Mouse (Mus musculus): ENCODE data around the gene Ptger1. TPM values are rescaled to one million over a fixed set of nuclear protein-coding genes. Genes with fewer than 3 reads are reported as not detected.

Ptger1 gene
- polyA plus RNA-seq, 1 experiment from 2014 or later, result 1.5 TPM

GRCm38 (mm10) chr8:83698661-83699453, 32.4 kb downstream of the Ptger1 start, which contains the start of gene Pkn1:
Pkn1 (minus strand) TSS chr8:83699179.
- Histone ChIP-seq H3K27ac (peak within 1 kb of the TSS; percentile 80), H3K27me3 (no peaks in the 10 kb centered on the region), H3K4me2 (peak within 1 kb of the TSS; percentile 93), H3K4me3 (peak within 1 kb of the TSS; percentile 85), H3K9ac (peak within 1 kb of the TSS; percentile 90), H3K9me3 (no peaks in the 10 kb centered on the region), H3K4me1 (peaks cover 43% of the 10 kb centered on the region), H3K36me3 (no peaks in the 10 kb centered on the region)
- peak; percentile 61 for ATAC-seq (ENCODE audit: insufficient number of reproducible peaks, insufficient read depth, low FRiP score, low TSS enrichment, low read depth)
- WGBS, result under 1% methylated on average over 80 of the region's 85 CpGs

GRCm38 (mm10) chr8:83699566-83699965, 33.1 kb downstream of the Ptger1 start:
- peak overlapping the region; percentile 85 for H3K4me3 ChIP-seq
- no peak for ATAC-seq (ENCODE audit: insufficient number of reproducible peaks, insufficient read depth, low FRiP score, low TSS enrichment, low read depth)
- H3K27me3 ChIP-seq, result no peaks in the 10 kb centered on the region
- 13% methylated on average over 9 of the region's 9 CpGs for WGBS
- H3K4me2 ChIP-seq, result peak overlapping the region; percentile 93
- H3K4me1 ChIP-seq, result peaks cover 36% of the 10 kb centered on the region
- peak overlapping the region; percentile 90 for H3K9ac ChIP-seq
- H3K9me3 ChIP-seq, result no peaks in the 10 kb centered on the region
- H3K36me3 ChIP-seq, result no peaks in the 10 kb centered on the region
- peak overlapping the region; percentile 80 for H3K27ac ChIP-seq

GRCm38 (mm10) chr8:83700423-83701085, 34.1 kb downstream of the Ptger1 start:
- Histone ChIP-seq H3K4me3 (no peak overlapping the region), H3K4me1 (peaks cover 36% of the 10 kb centered on the region), H3K4me2 (peak overlapping the region; percentile 93), H3K27me3 (no peaks in the 10 kb centered on the region), H3K27ac (no peak overlapping the region), H3K36me3 (no peaks in the 10 kb centered on the region), H3K9me3 (no peaks in the 10 kb centered on the region), H3K9ac (peak overlapping the region; percentile 3; the same call in 1 of the 2 replicates)
- 54% methylated on average over 9 of the region's 9 CpGs for whole genome bisulfite sequencing
- ATAC-seq (ENCODE audit: insufficient number of reproducible peaks, insufficient read depth, low FRiP score, low TSS enrichment, low read depth), result no peak

- no peaks in the 10 kb centered on the region for H3K36me3 ChIP-seq
- WGBS, result 80% methylated on average over 4 of the region's 4 CpGs
- H3K4me1 ChIP-seq, result peaks cover 18% of the 10 kb centered on the region
- no peak for ATAC-seq (ENCODE audit: insufficient number of reproducible peaks, insufficient read depth, low FRiP score, low TSS enrichment, low read depth)
- H3K27me3 ChIP-seq, result no peaks in the 10 kb centered on the region
- H3K9ac ChIP-seq, result no peak overlapping the region
- no peak overlapping the region for H3K4me3 ChIP-seq
- no peak overlapping the region for H3K4me2 ChIP-seq
- no peaks in the 10 kb centered on the region for H3K9me3 ChIP-seq
- no peak overlapping the region for H3K27ac ChIP-seq
Measured at GRCm38 (mm10) chr8:83703426-83703825, 36.9 kb downstream of the Ptger1 start.

- no peak for ATAC-seq (ENCODE audit: insufficient number of reproducible peaks, insufficient read depth, low FRiP score, low TSS enrichment, low read depth)
- Histone ChIP-seq H3K36me3 (no peaks in the 10 kb centered on the region), H3K4me2 (no peak overlapping the region), H3K27me3 (no peaks in the 10 kb centered on the region), H3K9ac (no peak overlapping the region), H3K9me3 (no peaks in the 10 kb centered on the region), H3K4me3 (no peak overlapping the region), H3K27ac (no peak overlapping the region), H3K4me1 (no peaks in the 10 kb centered on the region)
- whole genome bisulfite sequencing, result 67% methylated on average over 5 of the region's 5 CpGs
Measured at GRCm38 (mm10) chr8:83706411-83706810, 39.9 kb downstream of the Ptger1 start.

GRCm38 (mm10) chr8:83707554-83707953, 41.1 kb downstream of the Ptger1 start:
- ATAC-seq (ENCODE audit: insufficient number of reproducible peaks, insufficient read depth, low FRiP score, low TSS enrichment, low read depth), result no peak

GRCm38 (mm10) chr8:83714676-83715030, 48.2 kb downstream of the Ptger1 start:
- H3K4me1 ChIP-seq, result peaks cover 17% of the 10 kb centered on the region
- H3K27ac ChIP-seq, result peak overlapping the region; percentile 88; the same call in 1 of the 2 replicates
- peaks cover 7% of the 10 kb centered on the region for H3K36me3 ChIP-seq
- no peaks in the 10 kb centered on the region for H3K27me3 ChIP-seq
- H3K9me3 ChIP-seq, result no peaks in the 10 kb centered on the region
- H3K4me2 ChIP-seq, result peak overlapping the region; percentile 53
- peak overlapping the region; percentile 94 for H3K4me3 ChIP-seq
- no peak for ATAC-seq (ENCODE audit: insufficient number of reproducible peaks, insufficient read depth, low FRiP score, low TSS enrichment, low read depth)
- 16% methylated on average over 8 of the region's 8 CpGs for WGBS
- H3K9ac ChIP-seq, result no peak overlapping the region

More at GRCm38 (mm10) chr8:83707554-83707953, 41.1 kb downstream of the Ptger1 start:
- Histone ChIP-seq H3K4me2 (no peak overlapping the region), H3K4me3 (no peak overlapping the region), H3K9ac (no peak overlapping the region), H3K27ac (no peak overlapping the region), H3K9me3 (no peaks in the 10 kb centered on the region), H3K27me3 (no peaks in the 10 kb centered on the region), H3K4me1 (no peaks in the 10 kb centered on the region), H3K36me3 (no peaks in the 10 kb centered on the region)
- WGBS, result 69% methylated on average over 8 of the region's 8 CpGs

- H3K36me3 ChIP-seq, result peaks cover 12% of the 10 kb centered on the region
- peaks cover 17% of the 10 kb centered on the region for H3K4me1 ChIP-seq
- WGBS, result under 1% methylated on average over 63 of the region's 63 CpGs
- H3K4me3 ChIP-seq, result peak within 1 kb of the TSS; percentile 94
- peak; percentile 99 for ATAC-seq (ENCODE audit: insufficient number of reproducible peaks, insufficient read depth, low FRiP score, low TSS enrichment, low read depth)
- no peaks in the 10 kb centered on the region for H3K9me3 ChIP-seq
- H3K9ac ChIP-seq, result peak within 1 kb of the TSS; percentile 83
- H3K27ac ChIP-seq, result peak within 1 kb of the TSS; percentile 88
- H3K4me2 ChIP-seq, result peak within 1 kb of the TSS; percentile 85
- H3K27me3 ChIP-seq, result no peaks in the 10 kb centered on the region
Measured at GRCm38 (mm10) chr8:83715031-83715690, 48.7 kb downstream of the Ptger1 start, which contains the start of gene Ddx39. Ddx39 (plus strand) TSS chr8:83715177.

- H3K27ac ChIP-seq, result peak overlapping the region; percentile 88
- WGBS, result 2% methylated on average over 17 of the region's 17 CpGs
Measured at GRCm38 (mm10) chr8:83715771-83716170, 49.3 kb downstream of the Ptger1 start.

GRCm38 (mm10) chr8:83716563-83716962, 50.1 kb downstream of the Ptger1 start:
- Histone ChIP-seq H3K9me3 (no peaks in the 10 kb centered on the region), H3K4me1 (peaks cover 17% of the 10 kb centered on the region), H3K4me2 (peak overlapping the region; percentile 85), H3K27me3 (no peaks in the 10 kb centered on the region), H3K27ac (no peak overlapping the region), H3K36me3 (peaks cover 26% of the 10 kb centered on the region), H3K4me3 (peak overlapping the region; percentile 94), H3K9ac (peak overlapping the region; percentile 83)
- WGBS, result 61% methylated on average over 2 of the region's 2 CpGs
- ATAC-seq (ENCODE audit: insufficient number of reproducible peaks, insufficient read depth, low FRiP score, low TSS enrichment, low read depth), result no peak

More at GRCm38 (mm10) chr8:83715771-83716170, 49.3 kb downstream of the Ptger1 start:
- no peaks in the 10 kb centered on the region for H3K9me3 ChIP-seq
- H3K36me3 ChIP-seq, result peaks cover 18% of the 10 kb centered on the region
- peak overlapping the region; percentile 94 for H3K4me3 ChIP-seq
- ATAC-seq (ENCODE audit: insufficient number of reproducible peaks, insufficient read depth, low FRiP score, low TSS enrichment, low read depth), result no peak
- H3K4me1 ChIP-seq, result peaks cover 17% of the 10 kb centered on the region
- peak overlapping the region; percentile 85 for H3K4me2 ChIP-seq
- peak overlapping the region; percentile 83 for H3K9ac ChIP-seq
- H3K27me3 ChIP-seq, result no peaks in the 10 kb centered on the region

- H3K27ac ChIP-seq, result no peak overlapping the region
- H3K4me2 ChIP-seq, result no peak overlapping the region
- WGBS, result 86% methylated on average over 2 of the region's 2 CpGs
- H3K36me3 ChIP-seq, result peaks cover 51% of the 10 kb centered on the region
- no peaks in the 10 kb centered on the region for H3K9me3 ChIP-seq
- ATAC-seq (ENCODE audit: insufficient number of reproducible peaks, insufficient read depth, low FRiP score, low TSS enrichment, low read depth), result no peak
- no peaks in the 10 kb centered on the region for H3K27me3 ChIP-seq
- no peak overlapping the region for H3K9ac ChIP-seq
- H3K4me1 ChIP-seq, result peaks cover 17% of the 10 kb centered on the region
- H3K4me3 ChIP-seq, result no peak overlapping the region
Measured at GRCm38 (mm10) chr8:83719048-83719447, 52.6 kb downstream of the Ptger1 start.
